18 mouse cellular contexts compared by ENCODE assay signal in genomic region chr3:64227243-64227642, GRCm38 (mm10).
DNase-seq lines count a peak whose midpoint lies in the region; ATAC-seq and TF ChIP-seq lines count a peak whose summit lies in the region.
"Had no signal": no experiment of that assay in that cellular context is flagged by ENCODE, and none has a peak within 500 bp of the region (broad histone marks: within the 10 kb centered on the region; RNA-seq: fewer than 3 reads in every experiment).

No protein-coding gene starts in this region.

- peak; percentile 3 for DNase-seq in hindbrain, embryonic 11.5 days (ENCODE audit: low spot score)
- peak; percentile 5 for DNase-seq in liver, adult 2 months (ENCODE audit: extremely low read depth, low read depth, low spot score)
- peak; percentile 20 for DNase-seq in embryo, embryonic 10.5 days (ENCODE audit: low spot score)
- DNase-seq in right cerebral cortex, postnatal 4 days: no peak
- DNase-seq: cerebellum, adult 9-11 months; gastrocnemius, postnatal 14 days; heart, adult 18-20 months; layer of hippocampus, postnatal 36 days; lung, adult 2 months; spleen, adult 18-20 months; thymus, postnatal 36 days had no signal

- no peak overlapping the region for H3K9ac ChIP-seq in hindbrain, embryonic 11.5 days (ENCODE audit: low read depth, low read length)
- H3K9ac ChIP-seq in hindbrain, embryonic 16.5 days (ENCODE audit: low read depth, low read length): no peak overlapping the region
- H3K9ac ChIP-seq in liver, adult 2 months (ENCODE audit: low read depth, low read length): no peak overlapping the region
- H3K9ac ChIP-seq in liver, embryonic 12.5 days: no peak overlapping the region
- H3K9ac ChIP-seq: limb, embryonic 15.5 days; neural tube, embryonic 12.5 days had no signal

- no peak for ATAC-seq in hindbrain, embryonic 11.5 days (ENCODE audit: low FRiP score)
- no peak for ATAC-seq in hindbrain, embryonic 16.5 days
- ATAC-seq in liver, embryonic 12.5 days: no peak
- ATAC-seq: inflammation-experienced regulatory T-cells, adult 6 months had no signal

- WGBS in hindbrain, embryonic 11.5 days: 50% methylated on average over 2 of the region's 2 CpGs
- 45% methylated on average over 2 of the region's 2 CpGs for WGBS in hindbrain, embryonic 16.5 days
- WGBS in liver, adult 2 months: 49% methylated on average over 2 of the region's 2 CpGs
- 48% methylated on average over 2 of the region's 2 CpGs for WGBS in liver, embryonic 12.5 days (ENCODE audit: insufficient replicate concordance)

- H3K4me1 ChIP-seq in hindbrain, embryonic 11.5 days (replicated peaks; ENCODE audit: control insufficient read depth, insufficient read depth, low read length): no peaks in the 10 kb centered on the region
- H3K4me1 ChIP-seq in hindbrain, embryonic 16.5 days (ENCODE audit: control insufficient read depth, insufficient read depth, low read depth, low read length): no peaks in the 10 kb centered on the region
- H3K4me1 ChIP-seq in liver, adult 2 months (ENCODE audit: control insufficient read depth, insufficient read depth, low read length): no peaks in the 10 kb centered on the region
- no peaks in the 10 kb centered on the region for H3K4me1 ChIP-seq in liver, embryonic 12.5 days
- H3K4me1 ChIP-seq in E14TG2a.4 (replicated peaks; ENCODE audit: low read depth, low read length): no peaks in the 10 kb centered on the region
- H3K4me1 ChIP-seq: embryonic facial prominence, embryonic 10.5 days; limb, embryonic 15.5 days; neural tube, embryonic 12.5 days had no signal

- no peak for TF ChIP-seq POLR2A in liver, adult 2 months (IDR thresholded peaks at IDR 0.05; ENCODE audit: extremely low read depth, insufficient read depth, low read length)

- H3K36me3 ChIP-seq in hindbrain, embryonic 11.5 days (ENCODE audit: control insufficient read depth, insufficient read depth, low read length): no peaks in the 10 kb centered on the region
- H3K36me3 ChIP-seq in hindbrain, embryonic 16.5 days (ENCODE audit: control insufficient read depth, insufficient read depth, low read length): no peaks in the 10 kb centered on the region
- no peaks in the 10 kb centered on the region for H3K36me3 ChIP-seq in liver, adult 2 months (ENCODE audit: control insufficient read depth, insufficient read depth, low read length)
- H3K36me3 ChIP-seq in liver, embryonic 12.5 days: no peaks in the 10 kb centered on the region
- H3K36me3 ChIP-seq in E14TG2a.4 (ENCODE audit: insufficient read depth, low read length): no peaks in the 10 kb centered on the region
- H3K36me3 ChIP-seq: embryonic facial prominence, embryonic 10.5 days; limb, embryonic 15.5 days; neural tube, embryonic 12.5 days had no signal

- no peak overlapping the region for H3K4me2 ChIP-seq in hindbrain, embryonic 11.5 days (replicated peaks; ENCODE audit: low read depth, low read length)
- no peak overlapping the region for H3K4me2 ChIP-seq in hindbrain, embryonic 16.5 days (ENCODE audit: low read length)
- no peak overlapping the region for H3K4me2 ChIP-seq in liver, embryonic 12.5 days
- H3K4me2 ChIP-seq: limb, embryonic 15.5 days; neural tube, embryonic 12.5 days had no signal

- TF ChIP-seq CTCF in liver, adult 2 months (IDR thresholded peaks at IDR 0.05; ENCODE audit: low read depth, low read length): no peak
- TF ChIP-seq CTCF in E14TG2a.4 (conservative IDR thresholded peaks at IDR 0.05; ENCODE audit: low read length): 0 out of 2 replicates have a peak, but pooled peaks have one; percentile 7

- no peak overlapping the region for H3K4me3 ChIP-seq in hindbrain, embryonic 11.5 days (ENCODE audit: low read depth, low read length)
- H3K4me3 ChIP-seq in hindbrain, embryonic 16.5 days (ENCODE audit: low read length): no peak overlapping the region
- no peak overlapping the region for H3K4me3 ChIP-seq in liver, adult 2 months (ENCODE audit: insufficient read depth, low read depth, low read length)
- no peak overlapping the region for H3K4me3 ChIP-seq in liver, embryonic 12.5 days
- no peak overlapping the region for H3K4me3 ChIP-seq in E14TG2a.4 (replicated peaks; ENCODE audit: low read length)
- H3K4me3 ChIP-seq: embryonic facial prominence, embryonic 10.5 days; limb, embryonic 15.5 days; neural tube, embryonic 12.5 days had no signal

- no peak overlapping the region for H3K27ac ChIP-seq in hindbrain, embryonic 11.5 days (ENCODE audit: low read depth, low read length)
- no peak overlapping the region for H3K27ac ChIP-seq in hindbrain, embryonic 16.5 days (ENCODE audit: low read depth, low read length)
- no peak overlapping the region for H3K27ac ChIP-seq in liver, adult 2 months (replicated peaks; ENCODE audit: insufficient read depth, low read depth, low read length)
- no peak overlapping the region for H3K27ac ChIP-seq in liver, embryonic 12.5 days
- H3K27ac ChIP-seq: embryonic facial prominence, embryonic 10.5 days; limb, embryonic 15.5 days; neural tube, embryonic 12.5 days had no signal

- H3K9me3 ChIP-seq in hindbrain, embryonic 11.5 days (ENCODE audit: control insufficient read depth, low read length): no peaks in the 10 kb centered on the region
- no peaks in the 10 kb centered on the region for H3K9me3 ChIP-seq in hindbrain, embryonic 16.5 days (ENCODE audit: control insufficient read depth, low read length)
- H3K9me3 ChIP-seq in liver, embryonic 12.5 days (replicated peaks): no peaks in the 10 kb centered on the region
- H3K9me3 ChIP-seq in E14TG2a.4 (ENCODE audit: low read length): no peaks in the 10 kb centered on the region
- H3K9me3 ChIP-seq: embryonic facial prominence, embryonic 10.5 days; limb, embryonic 15.5 days; neural tube, embryonic 12.5 days had no signal

- H3K27me3 ChIP-seq in hindbrain, embryonic 11.5 days (ENCODE audit: control insufficient read depth, insufficient read depth, low read length): no peaks in the 10 kb centered on the region
- H3K27me3 ChIP-seq in hindbrain, embryonic 16.5 days (replicated peaks; ENCODE audit: control insufficient read depth, insufficient read depth, low read length): no peaks in the 10 kb centered on the region
- no peaks in the 10 kb centered on the region for H3K27me3 ChIP-seq in liver, adult 2 months (ENCODE audit: control insufficient read depth, insufficient read depth, low read length)
- H3K27me3 ChIP-seq in liver, embryonic 12.5 days (replicated peaks): no peaks in the 10 kb centered on the region
- H3K27me3 ChIP-seq in E14TG2a.4 (ENCODE audit: insufficient read depth, low read length): no peaks in the 10 kb centered on the region
- H3K27me3 ChIP-seq: limb, embryonic 15.5 days; neural tube, embryonic 12.5 days had no signal

- no peaks in the 10 kb centered on the region for H3K79me2 ChIP-seq in liver, adult 2 months (ENCODE audit: control insufficient read depth, insufficient read depth, low read length)
